11 mouse cellular contexts compared by ENCODE assay signal in the genomic region with DNA sequence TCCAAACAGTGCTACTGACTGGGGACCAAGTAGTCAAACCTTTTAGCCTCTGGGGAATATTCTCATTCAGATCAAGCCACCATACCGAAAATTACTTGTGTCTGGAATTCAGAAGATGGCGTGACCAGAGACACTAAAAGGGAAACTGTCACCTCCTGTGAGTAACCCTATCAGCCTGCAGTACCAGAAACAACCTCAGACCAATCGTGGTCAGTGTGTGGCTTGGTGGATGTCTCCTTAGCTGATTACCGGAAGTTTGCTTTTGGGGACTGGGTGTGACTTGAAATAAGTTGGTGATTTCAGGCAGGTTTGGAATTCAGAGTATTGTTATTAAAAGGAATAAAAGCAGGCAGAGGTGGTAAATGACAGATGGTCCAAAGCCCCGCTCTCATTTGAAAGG. TPM values are rescaled to one million over a fixed set of nuclear protein-coding genes. Genes with fewer than 3 reads are reported as not detected.
DNase-seq lines count a peak whose midpoint lies in the region; ATAC-seq lines count a peak whose summit lies in the region.
"Had no signal": no experiment of that assay in that cellular context is flagged by ENCODE, and none has a peak within 500 bp of the region (broad histone marks: within the 10 kb centered on the region; RNA-seq: fewer than 3 reads in every experiment).

No protein-coding gene starts in this region.

- ATAC-seq in embryonic facial prominence, embryonic 14.5 days (ENCODE audit: low read depth), result 0 out of 2 replicates have a peak, but pooled peaks have one; percentile 22
- ATAC-seq in limb, embryonic 15.5 days (ENCODE audit: insufficient number of reproducible peaks, low FRiP score, low TSS enrichment, low read depth), result no peak
- ATAC-seq in forebrain, embryonic 12.5 days (ENCODE audit: low FRiP score), result no peak
- ATAC-seq in monocyte, adult 5-6 weeks (replicated peaks; ENCODE audit: insufficient number of reproducible peaks, low FRiP score, low TSS enrichment, poor library complexity, severe bottlenecking), result 0 out of 2 replicates have a peak, but pooled peaks have one; percentile 73

- no peak for DNase-seq in embryonic facial prominence, embryonic 14.5 days (ENCODE audit: low spot score)
- DNase-seq in embryonic facial prominence, embryonic 10.5 days (ENCODE audit: low spot score), result no peak
- no peak for DNase-seq in limb, embryonic 10.5 days (ENCODE audit: low spot score)
- no peak for DNase-seq in heart, postnatal 14 days
- no peak for DNase-seq in layer of hippocampus, adult 9-11 months
- DNase-seq: cerebellum, postnatal 14 days had no signal

- no peak overlapping the region for H3K4me3 ChIP-seq in embryonic facial prominence, embryonic 14.5 days (ENCODE audit: low read depth, low read length)
- H3K4me3 ChIP-seq in embryonic facial prominence, embryonic 10.5 days, result no peak overlapping the region
- H3K4me3 ChIP-seq in limb, embryonic 15.5 days, result no peak overlapping the region
- no peak overlapping the region for H3K4me3 ChIP-seq in limb, embryonic 10.5 days
- H3K4me3 ChIP-seq in forebrain, embryonic 12.5 days (replicated peaks), result no peak overlapping the region
- H3K4me3 ChIP-seq: heart, embryonic 15.5 days had no signal

- H3K27me3 ChIP-seq in embryonic facial prominence, embryonic 14.5 days (replicated peaks; ENCODE audit: control insufficient read depth, insufficient read depth, low read length), result no peaks in the 10 kb centered on the region
- H3K27me3 ChIP-seq in embryonic facial prominence, embryonic 10.5 days (replicated peaks; ENCODE audit: low read depth, poor library complexity, severe bottlenecking), result peaks cover 14% of the 10 kb centered on the region
- no peaks in the 10 kb centered on the region for H3K27me3 ChIP-seq in limb, embryonic 15.5 days
- no peaks in the 10 kb centered on the region for H3K27me3 ChIP-seq in limb, embryonic 10.5 days (ENCODE audit: low read depth, poor library complexity, severe bottlenecking)
- peaks cover 8% of the 10 kb centered on the region; the same call in 1 of the 2 replicates for H3K27me3 ChIP-seq in forebrain, embryonic 12.5 days
- H3K27me3 ChIP-seq: heart, embryonic 15.5 days had no signal

- H3K9me3 ChIP-seq in embryonic facial prominence, embryonic 14.5 days (ENCODE audit: control insufficient read depth, low read length), result no peaks in the 10 kb centered on the region
- no peaks in the 10 kb centered on the region for H3K9me3 ChIP-seq in embryonic facial prominence, embryonic 10.5 days
- H3K9me3 ChIP-seq in limb, embryonic 15.5 days, result no peaks in the 10 kb centered on the region
- no peaks in the 10 kb centered on the region for H3K9me3 ChIP-seq in limb, embryonic 10.5 days (replicated peaks)
- H3K9me3 ChIP-seq in forebrain, embryonic 12.5 days, result no peaks in the 10 kb centered on the region
- H3K9me3 ChIP-seq: G1E; heart, embryonic 15.5 days had no signal

- 66% methylated on average over 5 of the region's 5 CpGs for WGBS in embryonic facial prominence, embryonic 14.5 days
- WGBS in embryonic facial prominence, embryonic 10.5 days, result 70% methylated on average over 5 of the region's 5 CpGs
- 68% methylated on average over 5 of the region's 5 CpGs for WGBS in limb, embryonic 15.5 days
- 81% methylated on average over 5 of the region's 5 CpGs for WGBS in limb, embryonic 10.5 days
- 59% methylated on average over 5 of the region's 5 CpGs for WGBS in forebrain, embryonic 12.5 days

- peaks cover 12% of the 10 kb centered on the region for H3K4me1 ChIP-seq in embryonic facial prominence, embryonic 14.5 days (ENCODE audit: control insufficient read depth, insufficient read depth, low read length)
- peaks cover 56% of the 10 kb centered on the region for H3K4me1 ChIP-seq in embryonic facial prominence, embryonic 10.5 days
- peaks cover 28% of the 10 kb centered on the region for H3K4me1 ChIP-seq in limb, embryonic 15.5 days
- peaks cover 59% of the 10 kb centered on the region for H3K4me1 ChIP-seq in limb, embryonic 10.5 days
- H3K4me1 ChIP-seq in forebrain, embryonic 12.5 days, result peaks cover 48% of the 10 kb centered on the region

- no peak overlapping the region for H3K4me2 ChIP-seq in embryonic facial prominence, embryonic 14.5 days (ENCODE audit: low read depth, low read length)
- H3K4me2 ChIP-seq in limb, embryonic 15.5 days, result no peak overlapping the region
- H3K4me2 ChIP-seq in forebrain, embryonic 12.5 days, result no peak overlapping the region
- H3K4me2 ChIP-seq: heart, embryonic 15.5 days had no signal

- H3K9ac ChIP-seq in embryonic facial prominence, embryonic 14.5 days (ENCODE audit: low read depth, low read length), result no peak overlapping the region
- H3K9ac ChIP-seq in limb, embryonic 15.5 days, result no peak overlapping the region
- H3K9ac ChIP-seq in forebrain, embryonic 12.5 days, result no peak overlapping the region
- H3K9ac ChIP-seq: heart, embryonic 15.5 days had no signal

- no peaks in the 10 kb centered on the region for H3K36me3 ChIP-seq in embryonic facial prominence, embryonic 14.5 days (ENCODE audit: control insufficient read depth, insufficient read depth, low read length)
- H3K36me3 ChIP-seq in embryonic facial prominence, embryonic 10.5 days (replicated peaks), result peaks cover 18% of the 10 kb centered on the region
- no peaks in the 10 kb centered on the region for H3K36me3 ChIP-seq in limb, embryonic 15.5 days
- peaks cover 54% of the 10 kb centered on the region for H3K36me3 ChIP-seq in limb, embryonic 10.5 days
- H3K36me3 ChIP-seq in forebrain, embryonic 12.5 days (replicated peaks), result no peaks in the 10 kb centered on the region
- H3K36me3 ChIP-seq: G1E; heart, embryonic 15.5 days had no signal

- intact Hi-C loops in heart, postnatal 14 days (cut with DNase I), result no loop called here

- H3K27ac ChIP-seq in embryonic facial prominence, embryonic 14.5 days (replicated peaks; ENCODE audit: low read depth, low read length), result no peak overlapping the region
- H3K27ac ChIP-seq in embryonic facial prominence, embryonic 10.5 days (replicated peaks), result no peak overlapping the region
- 0 out of 2 replicates have a peak overlapping the region, but pooled peaks have one; percentile 13 for H3K27ac ChIP-seq in limb, embryonic 15.5 days
- no peak overlapping the region for H3K27ac ChIP-seq in limb, embryonic 10.5 days
- H3K27ac ChIP-seq in forebrain, embryonic 12.5 days, result peak overlapping the region; percentile 81
- H3K27ac ChIP-seq: heart, embryonic 15.5 days had no signal

RNA-seq across cellular contexts. Expression of gene Tanc1, which starts 40.9 kb away (rescaled TPM):
- 22.7 and 24.8 TPM in 2 replicates for polyA plus RNA-seq in embryonic facial prominence, embryonic 14.5 days (2014; fragmentation: Nextera tagmentation; extraction: Ambion mirVana)
- polyA plus RNA-seq in embryonic facial prominence, embryonic 10.5 days (2016; fragmentation: Nextera tagmentation; extraction: Ambion mirVana), result 34.9 and 41.2 TPM in 2 replicates
- polyA plus RNA-seq in limb, embryonic 15.5 days (2015; fragmentation: Nextera tagmentation; extraction: Ambion mirVana), result 46.3 and 50.6 TPM in 2 replicates
- 65.4 and 85.4 TPM in 2 replicates for polyA plus RNA-seq in limb, embryonic 10.5 days (2016; fragmentation: Nextera tagmentation; extraction: Ambion mirVana)
- polyA plus RNA-seq in forebrain, embryonic 12.5 days (2016; fragmentation: Nextera tagmentation; extraction: Ambion mirVana), result 20.0 and 23.6 TPM in 2 replicates
- 4.3 to 14.2 TPM (median 6.8 TPM) in 3 replicates for total RNA-seq in monocyte, adult 5-6 weeks (2017)
- 10 to 100 TPM; 31.9 to 37.8 TPM for total RNA-seq in heart, postnatal 14 days (2021)

Comparison
In these comparisons a context has a peak if more than half of its experiments do, and no peak if none do; other contexts are left out.
1. H3K27ac ChIP-seq: peak in limb, embryonic 15.5 days (single experiment) and forebrain, embryonic 12.5 days (single experiment); none in embryonic facial prominence, embryonic 14.5 days (single experiment), embryonic facial prominence, embryonic 10.5 days (single experiment) and limb, embryonic 10.5 days (single experiment).
2. ATAC-seq: peak in embryonic facial prominence, embryonic 14.5 days (single experiment) and monocyte, adult 5-6 weeks (single experiment); none in limb, embryonic 15.5 days (single experiment) and forebrain, embryonic 12.5 days (single experiment).